Mouse (Mus musculus) R1 (cell line): ENCODE results near the gene Pramef17.
"Not testable (repeated sequence)": the region's sequence is repeated elsewhere in the genome, so short reads cannot be mapped to it uniquely, and the experiment has no call there.

Source experiments
- DNase-seq: peaks from one replicate; pipeline ENCODE4 v3.0.0-alpha.2; 2018; ENCODE audit warnings: low read depth, low spot score

Pramef17 gene

GRCm38 (mm10) chr4:143994269-143994668, at the start of gene Pramef17:
Gene Pramef17 (minus strand): TSS chr4:143994369.
- DNase-seq, result not testable (repeated sequence)

GRCm38 (mm10) chr4:143988126-143988525, 6.0 kb downstream of the Pramef17 start:
- not testable (repeated sequence) for DNase-seq

- DNase-seq, result not testable (repeated sequence)
Observed at GRCm38 (mm10) chr4:143987475-143987941, 6.7 kb downstream of the Pramef17 start.

DNA sequence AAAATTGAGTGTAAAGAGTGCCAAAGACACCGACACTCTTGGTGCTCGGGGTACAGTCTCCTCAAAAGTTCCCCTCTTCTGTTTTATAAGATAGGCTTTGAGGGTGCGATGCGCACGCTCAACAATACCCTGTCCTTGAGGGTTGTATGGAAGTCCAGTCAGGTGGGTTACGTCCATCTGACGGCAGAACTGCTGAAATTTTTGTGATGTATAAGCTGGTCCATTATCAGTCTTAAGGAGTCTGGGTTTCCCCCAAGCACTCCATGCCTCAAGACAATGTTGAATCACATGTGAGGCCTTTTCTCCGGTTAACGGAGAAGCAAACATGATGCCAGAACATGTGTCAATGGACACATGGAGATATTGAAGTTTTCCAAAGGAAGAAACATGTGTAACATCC, 8.4 kb downstream of the Pramef17 start:
- DNase-seq, result not testable (repeated sequence)

DNA sequence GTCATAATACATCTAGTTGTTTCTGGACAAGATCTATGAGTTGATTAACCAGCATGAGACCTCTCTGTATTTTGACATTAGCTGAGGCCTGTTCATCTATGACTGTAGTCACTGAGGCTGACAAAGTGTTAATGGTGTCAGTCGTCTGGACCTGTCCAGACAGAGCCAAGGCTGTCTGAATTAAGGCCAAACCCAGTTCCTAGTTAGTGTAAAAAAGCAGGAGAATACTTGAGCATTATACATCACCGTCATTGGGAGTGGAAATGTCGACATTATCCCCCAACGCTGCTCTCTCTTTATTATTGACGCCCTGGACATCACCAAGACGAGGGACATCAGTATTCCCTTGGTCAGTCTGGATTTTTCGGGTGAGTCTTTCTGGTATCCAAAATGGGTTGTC, 9.0 kb downstream of the Pramef17 start:
- DNase-seq, result not testable (repeated sequence)

- DNase-seq, result peak; percentile 85
Observed at GRCm38 (mm10) chr4:143983446-143983845, 10.7 kb downstream of the Pramef17 start.

- not testable (repeated sequence) for DNase-seq
Observed at GRCm38 (mm10) chr4:143966850-143967249, 27.3 kb downstream of the Pramef17 start, which contains the start of gene Gm13101. Gene Gm13101 (minus strand): TSS chr4:143966950.

- not testable (repeated sequence) for DNase-seq
Observed at GRCm38 (mm10) chr4:143950916-143951315, 43.3 kb downstream of the Pramef17 start, which contains the start of gene Pramef25. Gene Pramef25 (minus strand): TSS chr4:143951016.
